Mouse (Mus musculus) adrenal gland, postnatal 4 days (tissue): Measurements from ENCODE around the gene Prkaa1. TPM values are rescaled to one million over a fixed set of nuclear protein-coding genes. Genes with fewer than 3 reads are reported as not detected.

Experiments
- total RNA-seq, 2 experiments: library from RNA; stranded (reverse); gene quantifications; 2 replicates each; pipeline ENCODE4 v1.2.3; 2021

Gene Prkaa1
- total RNA-seq, 2 experiments from 2014 or later: 31.2 to 32.2 TPM

Other genes with a start within 250 kb of the Prkaa1 start
- not detected for gene Mroh2b, start 245.1 kb upstream of the Prkaa1 start, total RNA-seq
- gene C7, start 80.1 kb upstream of the Prkaa1 start, total RNA-seq: 10 to 100 TPM; 13.3 to 13.8 TPM
- gene Card6, start 35.3 kb upstream of the Prkaa1 start, total RNA-seq: 1 to 10 TPM; 6.6 to 8.6 TPM
- gene Rpl37, start 27.2 kb upstream of the Prkaa1 start, total RNA-seq: 100 to 1,000 TPM; 526 to 531 TPM
- 10 to 100 TPM; 47.3 to 55.2 TPM for gene Ttc33, start 41.7 kb downstream of the Prkaa1 start, total RNA-seq
- gene Ptger4, start 100.3 kb downstream of the Prkaa1 start, total RNA-seq: 1 to 10 TPM; 2.0 to 3.1 TPM